14 mouse cellular contexts compared by ENCODE assay signal in genomic region chr1:186637304-186638213, GRCm38 (mm10).
"Had no signal": no experiment of that assay in that cellular context is flagged by ENCODE, and none has a peak within 500 bp of the region (broad histone marks: within the 10 kb centered on the region; RNA-seq: fewer than 3 reads in every experiment).

No protein-coding gene starts in this region.

- DNase-seq: lung, adult 2 months; lung, postnatal 10 days; right cerebral cortex, adult 18-20 months; right cerebral cortex, postnatal 25 days; thymus, postnatal 4 days had no signal

- H3K36me3 ChIP-seq: kidney, embryonic 15.5 days; limb, embryonic 10.5 days; liver, embryonic 15.5 days; midbrain, embryonic 12.5 days had no signal

- H3K27me3 ChIP-seq: kidney, embryonic 15.5 days; liver, embryonic 15.5 days; megakaryocyte, embryonic 14.5 days; midbrain, embryonic 12.5 days had no signal

- H3K4me1 ChIP-seq: limb, embryonic 10.5 days; liver, embryonic 15.5 days; megakaryocyte, embryonic 14.5 days had no signal

- H3K4me3 ChIP-seq: kidney, embryonic 15.5 days; left cerebral cortex, adult 2 months; limb, embryonic 10.5 days; liver, embryonic 15.5 days; megakaryocyte, embryonic 14.5 days; midbrain, embryonic 12.5 days had no signal

- H3K27ac ChIP-seq: kidney, embryonic 15.5 days; left cerebral cortex, adult 2 months; limb, embryonic 10.5 days; liver, embryonic 15.5 days; macrophage; midbrain, embryonic 12.5 days had no signal

- H3K9ac ChIP-seq: kidney, embryonic 15.5 days; liver, embryonic 15.5 days; midbrain, embryonic 12.5 days had no signal

- H3K9me3 ChIP-seq: kidney, embryonic 15.5 days; limb, embryonic 10.5 days; liver, embryonic 15.5 days; midbrain, embryonic 12.5 days had no signal

- ATAC-seq: midbrain, embryonic 16.5 days had no signal

- H3K4me2 ChIP-seq: kidney, embryonic 15.5 days; liver, embryonic 11.5 days; liver, embryonic 15.5 days; midbrain, embryonic 12.5 days had no signal
